Mouse (Mus musculus) kidney, embryonic 15.5 days (tissue): Measurements from ENCODE around the gene Hecw2. TPM values are rescaled to one million over a fixed set of nuclear protein-coding genes. Genes with fewer than 3 reads are reported as not detected.
A peak's percentile ranks its signal among the peaks of the same experiment; 100 is the strongest.

Experiments
- ATAC-seq: fragments of 200-750 bp; cut with Nextera tagmentation; replicated peaks from 2 replicates; pipeline ENCODE4 v1.8.0; 2017; ENCODE audit warnings: moderate TSS enrichment; ENCODE audit not compliant: low FRiP score
- H3K27ac ChIP-seq: fragments of 300-500 bp; sonication (generic); 2 replicates; pipeline ENCODE4 v1.5.1; 2015; ENCODE audit warnings: mild to moderate bottlenecking, inconsistent platforms
- H3K27me3 ChIP-seq: fragments of 300-500 bp; sonication (generic); 2 replicates; pipeline ENCODE4 v1.6.1; 2015; ENCODE audit warnings: inconsistent platforms
- H3K36me3 ChIP-seq: fragments of 300-500 bp; sonication (generic); 2 replicates; pipeline ENCODE4 v1.6.1; 2015; ENCODE audit warnings: inconsistent platforms
- H3K4me1 ChIP-seq: fragments of 300-500 bp; sonication (generic); 2 replicates; pipeline ENCODE4 v1.6.1; 2015; ENCODE audit warnings: inconsistent platforms
- H3K4me2 ChIP-seq: fragments of 300-500 bp; sonication (generic); 2 replicates; pipeline ENCODE4 v1.6.1; 2015; ENCODE audit warnings: moderate library complexity, mild to moderate bottlenecking, inconsistent platforms
- H3K4me3 ChIP-seq: fragments of 300-500 bp; sonication (generic); replicated peaks from 2 replicates; pipeline ENCODE4 v1.5.1; 2015; ENCODE audit warnings: mild to moderate bottlenecking, inconsistent platforms
- H3K9ac ChIP-seq: fragments of 300-500 bp; sonication (generic); 2 replicates; pipeline ENCODE4 v1.6.1; 2015; ENCODE audit warnings: mild to moderate bottlenecking, inconsistent platforms
- H3K9me3 ChIP-seq: fragments of 300-500 bp; sonication (generic); replicated peaks from 2 replicates; pipeline ENCODE4 v1.6.1; 2016; ENCODE audit warnings: inconsistent platforms
- WGBS: fragments of 180-500 bp; shearing (Covaris S2); methylation state at CpG from one replicate; pipeline ENCODE4 v1.1.7; 2015; ENCODE audit warnings: mixed read lengths; 5-methylcytosine and 5-hydroxymethylcytosine counted together
- polyA plus RNA-seq: library from polyadenylated mRNA; unstranded; fragments of >200 nt; fragmentation: Nextera tagmentation; extraction: Ambion mirVana; gene quantifications from 2 replicates; pipeline ENCODE4 v1.2.1, GENCODE M21; 2015

The Hecw2 gene
- polyA plus RNA-seq, 1 experiment from 2014 or later: 3.2 TPM

DNA sequence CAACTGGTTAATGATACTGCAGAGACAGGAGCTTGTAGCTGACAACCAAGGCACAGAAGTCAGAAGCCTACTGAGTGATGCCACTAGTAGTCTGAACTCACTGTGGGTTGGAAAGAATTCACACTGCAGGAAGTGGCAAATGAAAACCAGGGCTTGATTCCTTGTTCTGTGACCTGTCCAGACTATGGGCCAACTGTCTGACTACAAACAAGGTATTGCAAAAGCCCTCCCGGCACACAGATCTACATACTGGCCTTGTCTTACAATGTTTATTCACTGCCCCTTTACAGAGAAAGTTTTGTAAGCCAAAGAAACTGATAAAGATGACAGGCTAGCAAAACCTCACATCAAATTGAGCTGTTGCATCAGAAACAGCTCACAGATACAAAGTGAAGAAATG is 284.7 kb downstream of the Hecw2 start:
- Histone ChIP-seq H3K9me3 (no peaks in the 10 kb centered on the region), H3K9ac (no peak overlapping the region), H3K27ac (no peak overlapping the region), H3K4me1 (no peaks in the 10 kb centered on the region), H3K4me2 (no peak overlapping the region), H3K4me3 (no peak overlapping the region), H3K27me3 (no peaks in the 10 kb centered on the region), H3K36me3 (no peaks in the 10 kb centered on the region)
- 74% methylated on average over 1 of the region's 1 CpGs for WGBS
- ATAC-seq: no peak

DNA sequence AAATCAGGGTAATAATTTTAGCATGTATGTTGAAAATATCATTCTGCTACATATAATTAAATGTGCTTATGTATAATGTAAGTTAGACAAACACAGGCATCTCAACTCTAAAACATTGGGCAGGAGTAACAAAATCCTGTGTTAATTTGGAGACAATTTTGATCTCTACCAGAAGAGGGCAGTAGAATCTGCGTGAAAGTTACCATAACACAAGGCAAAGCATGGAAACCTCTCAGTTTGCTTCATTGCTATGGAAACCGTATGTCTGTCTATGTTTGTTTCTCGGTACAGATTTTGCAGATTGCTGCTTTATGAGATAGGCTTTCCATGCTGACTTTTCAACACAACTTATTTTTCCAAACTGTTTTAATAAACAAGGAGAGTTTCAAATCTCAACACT is 285.9 kb downstream of the Hecw2 start:
- no peaks in the 10 kb centered on the region for H3K9me3 ChIP-seq
- no peaks in the 10 kb centered on the region for H3K36me3 ChIP-seq
- ATAC-seq: 0 out of 2 replicates have a peak, but pooled peaks have one; percentile 40
- no peak overlapping the region for H3K4me3 ChIP-seq
- no peaks in the 10 kb centered on the region for H3K27me3 ChIP-seq
- no peak overlapping the region for H3K4me2 ChIP-seq
- no peak overlapping the region for H3K27ac ChIP-seq
- H3K9ac ChIP-seq: no peak overlapping the region
- 11% methylated on average over 3 of the region's 3 CpGs for WGBS
- H3K4me1 ChIP-seq: no peaks in the 10 kb centered on the region

DNA sequence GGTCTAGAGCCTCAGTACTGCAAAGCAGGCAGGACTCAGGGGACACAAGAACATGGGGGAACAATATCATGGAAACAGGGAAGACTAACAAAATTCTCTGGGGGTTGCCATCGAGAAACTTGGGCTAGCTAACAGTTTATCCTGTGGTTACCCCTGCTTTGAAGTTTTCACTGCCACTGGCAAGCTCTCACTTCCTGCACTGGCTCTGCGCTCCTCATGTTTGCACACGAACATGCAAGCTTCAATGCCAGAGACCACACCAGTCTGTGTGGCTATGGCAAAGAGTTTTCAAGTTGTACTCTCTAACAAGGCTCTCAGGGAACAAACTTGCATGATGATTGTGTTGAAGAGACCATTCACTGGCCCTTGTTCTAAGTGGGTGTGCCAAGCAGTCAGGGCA is 288.8 kb downstream of the Hecw2 start:
- no peak overlapping the region for H3K27ac ChIP-seq
- WGBS: 72% methylated on average over 3 of the region's 3 CpGs

DNA sequence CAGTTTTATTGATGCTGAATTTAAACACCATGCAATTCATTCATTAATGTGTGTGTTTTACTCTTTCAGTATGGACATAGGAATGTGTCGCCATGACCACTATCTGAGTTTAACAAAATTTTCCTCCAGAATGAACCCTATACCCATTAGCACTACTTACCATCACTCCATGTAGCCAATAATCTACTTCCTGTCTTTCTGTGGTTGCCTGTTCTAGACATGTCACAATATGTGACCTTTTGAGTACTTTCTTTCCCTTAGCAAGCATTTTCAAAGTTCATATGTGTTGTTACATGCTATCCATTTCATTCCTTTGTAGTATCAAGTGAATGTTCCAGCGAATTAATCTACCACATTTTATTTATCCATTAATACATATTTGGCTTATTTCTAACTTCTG is 294.6 kb downstream of the Hecw2 start:
- ATAC-seq: no peak
- Histone ChIP-seq H3K36me3 (no peaks in the 10 kb centered on the region), H3K27ac (no peak overlapping the region), H3K4me1 (no peaks in the 10 kb centered on the region), H3K9me3 (no peaks in the 10 kb centered on the region), H3K9ac (no peak overlapping the region), H3K4me3 (no peak overlapping the region), H3K27me3 (no peaks in the 10 kb centered on the region), H3K4me2 (no peak overlapping the region)
- WGBS: 92% methylated on average over 2 of the region's 2 CpGs

More for the DNA sequence above, 288.8 kb downstream of the Hecw2 start:
- no peaks in the 10 kb centered on the region for H3K9me3 ChIP-seq
- ATAC-seq: no peak
- no peaks in the 10 kb centered on the region for H3K4me1 ChIP-seq
- no peaks in the 10 kb centered on the region for H3K27me3 ChIP-seq
- H3K9ac ChIP-seq: no peak overlapping the region
- H3K36me3 ChIP-seq: no peaks in the 10 kb centered on the region
- no peak overlapping the region for H3K4me2 ChIP-seq
- H3K4me3 ChIP-seq: no peak overlapping the region

DNA sequence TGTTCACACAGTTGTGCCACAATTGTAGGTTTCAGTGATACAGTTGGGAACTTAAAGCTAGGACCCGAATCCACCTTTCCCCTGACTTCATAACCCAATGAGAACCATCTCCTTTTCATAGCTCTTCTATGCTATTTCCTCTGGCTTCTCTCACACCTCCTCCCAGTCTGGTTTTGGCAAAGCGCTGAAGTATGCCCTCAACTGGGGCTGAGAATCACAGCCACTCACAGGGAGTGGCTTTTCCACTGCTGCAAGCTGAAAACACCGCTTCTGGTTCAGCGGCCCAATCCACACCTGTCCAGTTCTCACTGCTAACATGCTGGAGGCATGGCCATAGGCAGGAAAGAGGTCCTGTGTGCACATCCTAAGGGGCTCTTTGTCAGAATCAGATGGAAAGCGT is 300.7 kb downstream of the Hecw2 start:
- no peak overlapping the region for H3K4me2 ChIP-seq
- H3K9ac ChIP-seq: no peak overlapping the region
- no peaks in the 10 kb centered on the region for H3K27me3 ChIP-seq
- H3K9me3 ChIP-seq: no peaks in the 10 kb centered on the region
- no peak overlapping the region for H3K27ac ChIP-seq
- 85% methylated on average over 5 of the region's 5 CpGs for WGBS
- H3K4me1 ChIP-seq: peaks cover 5% of the 10 kb centered on the region; the same call in 1 of the 2 replicates
- ATAC-seq: no peak
- H3K36me3 ChIP-seq: no peaks in the 10 kb centered on the region
- H3K4me3 ChIP-seq: no peak overlapping the region

DNA sequence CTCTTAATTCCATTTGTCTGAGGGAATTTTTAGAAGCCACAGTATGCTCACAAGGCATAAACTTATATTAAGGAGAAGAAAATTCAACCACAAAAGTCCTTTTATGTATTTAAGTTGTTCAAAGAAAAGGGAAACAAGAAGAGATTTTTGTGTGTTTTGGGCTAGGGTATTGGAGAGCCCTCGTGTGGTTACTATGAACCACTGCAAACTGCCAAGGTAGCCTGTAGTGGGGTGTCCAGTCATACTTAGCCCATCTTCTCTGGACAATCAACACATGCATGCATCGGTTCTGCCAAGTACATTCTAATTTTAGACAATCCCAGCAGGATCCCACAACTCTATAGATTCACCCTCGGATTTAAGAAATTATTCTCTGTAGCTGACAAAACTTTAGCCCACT is 304.6 kb downstream of the Hecw2 start:
- Histone ChIP-seq H3K4me3 (no peak overlapping the region), H3K36me3 (no peaks in the 10 kb centered on the region)
- no peak for ATAC-seq

DNA sequence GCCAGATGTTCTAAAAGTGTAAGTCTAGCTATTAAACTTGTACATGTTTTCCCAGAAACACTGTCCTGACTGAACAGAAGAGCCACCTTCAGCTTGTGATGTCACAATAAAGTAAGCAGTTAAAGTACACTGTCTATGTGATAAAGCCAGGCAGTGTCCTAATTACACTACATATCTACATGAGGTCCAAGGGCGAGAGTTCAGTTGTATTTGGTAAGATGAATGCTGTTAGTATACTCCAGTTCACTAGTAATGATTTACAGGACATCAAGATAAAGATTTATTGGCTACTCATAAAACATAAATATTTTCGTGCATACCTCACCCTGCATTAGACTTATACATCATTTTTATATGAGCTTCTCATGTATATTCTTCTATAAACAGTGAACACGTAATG is 305.2 kb downstream of the Hecw2 start:
- no peak for ATAC-seq
- Histone ChIP-seq H3K9me3 (no peaks in the 10 kb centered on the region), H3K9ac (no peak overlapping the region), H3K27me3 (no peaks in the 10 kb centered on the region), H3K4me3 (no peak overlapping the region), H3K4me2 (no peak overlapping the region), H3K4me1 (peaks cover 5% of the 10 kb centered on the region; the same call in 1 of the 2 replicates), H3K36me3 (no peaks in the 10 kb centered on the region), H3K27ac (no peak overlapping the region)
- WGBS: 66% methylated on average over 3 of the region's 3 CpGs

More for the DNA sequence above, 304.6 kb downstream of the Hecw2 start:
- Histone ChIP-seq H3K9ac (no peak overlapping the region), H3K9me3 (no peaks in the 10 kb centered on the region), H3K4me2 (no peak overlapping the region), H3K27ac (no peak overlapping the region), H3K4me1 (peaks cover 5% of the 10 kb centered on the region; the same call in 1 of the 2 replicates), H3K27me3 (no peaks in the 10 kb centered on the region)
- 50% methylated on average over 3 of the region's 3 CpGs for WGBS

DNA sequence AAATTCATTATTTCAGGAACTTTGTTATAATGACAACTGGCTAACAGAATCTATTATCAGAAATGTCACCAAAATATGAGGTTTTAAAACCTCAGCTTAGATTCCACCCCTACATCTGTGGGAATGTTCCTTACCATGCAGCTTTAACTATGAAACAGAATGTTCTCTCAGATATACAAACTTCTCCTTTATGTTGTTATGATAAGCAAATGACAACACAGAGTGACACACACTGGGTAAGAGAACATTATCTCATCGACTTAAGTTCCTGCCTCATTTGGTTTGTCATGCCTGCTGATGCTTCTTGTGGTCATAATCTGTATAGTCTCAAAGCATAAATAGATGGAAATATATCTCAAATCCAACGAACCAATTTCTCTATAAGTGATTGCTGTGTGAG is 312.5 kb downstream of the Hecw2 start:
- no peak overlapping the region for H3K9ac ChIP-seq
- H3K4me1 ChIP-seq: no peaks in the 10 kb centered on the region
- H3K9me3 ChIP-seq: no peaks in the 10 kb centered on the region
- H3K4me2 ChIP-seq: no peak overlapping the region
- no peak overlapping the region for H3K4me3 ChIP-seq
- 60% methylated on average over 2 of the region's 2 CpGs for WGBS
- H3K36me3 ChIP-seq: no peaks in the 10 kb centered on the region
- no peak overlapping the region for H3K27ac ChIP-seq
- no peaks in the 10 kb centered on the region for H3K27me3 ChIP-seq
- no peak for ATAC-seq

DNA sequence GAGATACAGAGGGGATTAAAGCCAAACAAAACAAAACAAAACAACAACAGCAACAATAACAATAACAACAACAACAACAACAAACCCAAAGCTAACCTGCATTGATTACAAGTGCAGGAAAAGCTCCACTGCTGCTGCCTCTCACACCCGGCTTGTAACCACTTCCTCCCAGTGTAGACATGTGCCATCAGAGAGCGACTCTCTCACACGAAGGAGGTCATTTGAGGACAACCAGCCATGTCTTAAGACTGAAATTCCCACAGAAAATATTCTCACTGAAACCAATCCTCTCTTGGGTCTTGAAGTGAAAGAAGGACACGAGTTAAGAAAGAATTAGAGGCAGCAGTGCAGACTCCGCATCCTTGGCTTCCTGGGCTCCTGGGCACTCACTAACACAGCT is 319.0 kb downstream of the Hecw2 start:
- Histone ChIP-seq H3K36me3 (no peaks in the 10 kb centered on the region), H3K9ac (no peak overlapping the region), H3K27me3 (no peaks in the 10 kb centered on the region), H3K27ac (no peak overlapping the region), H3K4me1 (no peaks in the 10 kb centered on the region), H3K9me3 (no peaks in the 10 kb centered on the region), H3K4me3 (no peak overlapping the region), H3K4me2 (no peak overlapping the region)
- ATAC-seq: no peak
- WGBS: 85% methylated on average over 5 of the region's 5 CpGs

DNA sequence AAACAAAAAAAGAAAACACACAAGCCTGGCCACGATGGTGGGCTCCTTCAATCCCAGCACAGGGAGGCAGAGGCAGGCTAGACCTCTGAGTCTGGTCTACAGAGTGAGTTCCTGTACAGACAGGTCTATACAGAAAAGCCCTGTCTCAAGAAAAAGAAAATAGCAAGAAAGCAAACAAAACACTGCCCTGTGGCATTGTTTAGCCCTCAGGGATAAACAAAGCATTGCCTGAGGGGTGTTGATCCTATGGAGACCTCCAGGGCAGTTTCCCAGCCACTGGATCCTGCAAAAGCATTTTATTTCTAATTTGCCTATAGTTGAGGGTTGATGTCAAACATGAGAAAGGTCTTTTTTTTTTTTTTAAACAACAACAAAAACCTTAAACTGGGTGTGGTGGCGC is 327.7 kb downstream of the Hecw2 start:
- Histone ChIP-seq H3K27ac (no peak overlapping the region), H3K4me1 (no peaks in the 10 kb centered on the region), H3K27me3 (no peaks in the 10 kb centered on the region), H3K4me3 (no peak overlapping the region), H3K4me2 (no peak overlapping the region), H3K9ac (no peak overlapping the region), H3K36me3 (no peaks in the 10 kb centered on the region), H3K9me3 (no peaks in the 10 kb centered on the region)
- 88% methylated on average over 2 of the region's 2 CpGs for WGBS
- ATAC-seq: no peak

DNA sequence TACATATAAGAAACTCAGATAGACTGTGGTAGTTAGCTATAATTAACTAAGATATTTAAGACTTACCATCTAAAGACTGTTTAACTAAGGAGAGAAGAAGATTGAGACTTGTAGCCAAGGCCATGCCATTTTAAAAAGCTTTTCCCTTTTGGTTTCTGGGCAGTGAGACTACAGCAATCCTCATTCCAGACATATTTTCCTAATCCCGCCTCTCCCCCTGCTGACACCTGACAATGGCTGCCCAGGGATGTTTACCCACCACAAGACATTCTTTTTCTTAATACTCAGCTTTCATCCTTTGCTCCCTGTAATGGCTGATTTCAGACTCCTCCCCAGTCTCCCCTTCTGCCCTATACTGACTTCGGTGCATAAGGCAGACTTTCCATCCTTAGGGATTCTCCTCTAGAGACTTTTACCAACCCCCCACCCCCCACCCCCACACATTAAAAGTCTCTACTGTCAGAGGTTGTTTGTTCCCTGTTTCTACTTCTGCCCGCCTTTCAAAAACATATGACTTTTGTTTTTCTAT is 328.5 kb downstream of the Hecw2 start:
- no peak overlapping the region for H3K9ac ChIP-seq
- H3K4me1 ChIP-seq: no peaks in the 10 kb centered on the region
- H3K4me3 ChIP-seq: no peak overlapping the region
- no peaks in the 10 kb centered on the region for H3K27me3 ChIP-seq
- H3K27ac ChIP-seq: no peak overlapping the region
- WGBS: 41% methylated on average over 3 of the region's 3 CpGs
- no peaks in the 10 kb centered on the region for H3K36me3 ChIP-seq
- no peak for ATAC-seq
- no peaks in the 10 kb centered on the region for H3K9me3 ChIP-seq
- H3K4me2 ChIP-seq: no peak overlapping the region

DNA sequence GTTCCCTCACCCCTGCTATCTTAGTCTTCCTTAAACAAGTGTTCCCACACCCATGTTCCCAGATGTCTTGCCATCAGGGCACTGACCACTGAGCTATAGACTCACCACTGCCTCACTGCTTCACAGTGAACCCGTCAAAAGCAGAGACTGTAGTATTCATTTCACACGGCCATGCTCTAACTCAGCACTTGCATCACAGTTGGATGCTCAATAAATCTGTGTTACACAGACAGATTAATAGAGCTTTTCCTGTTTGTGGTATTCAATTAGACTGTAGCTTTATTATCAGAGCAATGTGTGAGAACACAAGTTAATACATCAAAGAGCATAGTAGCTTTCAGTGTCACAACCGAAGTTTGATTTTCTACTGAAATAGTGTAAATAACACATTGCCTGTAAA is 330.9 kb downstream of the Hecw2 start:
- no peak overlapping the region for H3K4me3 ChIP-seq

DNA sequence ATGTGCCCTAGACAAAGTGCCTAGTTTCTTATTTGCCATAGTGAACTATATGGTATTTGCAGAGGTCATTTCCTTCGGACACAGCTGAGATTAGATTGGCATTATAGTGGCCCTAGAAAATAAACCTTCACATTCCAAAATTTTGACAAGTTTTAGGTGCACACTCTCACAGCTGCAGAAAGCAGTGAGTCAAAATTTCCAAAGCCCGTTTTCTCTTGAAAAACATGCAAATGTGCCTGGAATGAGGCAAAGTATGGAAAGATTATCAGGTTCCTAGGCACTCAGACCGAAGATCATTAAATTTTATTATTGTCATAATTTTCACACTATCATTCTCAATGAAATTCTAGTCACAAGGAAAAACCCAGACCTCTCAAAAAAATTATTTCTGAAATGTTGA is 334.4 kb downstream of the Hecw2 start:
- H3K27me3 ChIP-seq: no peaks in the 10 kb centered on the region
- H3K27ac ChIP-seq: no peak overlapping the region
- H3K4me3 ChIP-seq: no peak overlapping the region
- no peaks in the 10 kb centered on the region for H3K4me1 ChIP-seq
- H3K36me3 ChIP-seq: no peaks in the 10 kb centered on the region
- H3K9me3 ChIP-seq: no peaks in the 10 kb centered on the region
- 83% methylated on average over 3 of the region's 3 CpGs for WGBS
- no peak overlapping the region for H3K9ac ChIP-seq
- H3K4me2 ChIP-seq: no peak overlapping the region
- ATAC-seq: no peak

More for the DNA sequence above, 330.9 kb downstream of the Hecw2 start:
- Histone ChIP-seq H3K4me1 (no peaks in the 10 kb centered on the region), H3K9ac (no peak overlapping the region), H3K4me2 (no peak overlapping the region), H3K36me3 (no peaks in the 10 kb centered on the region), H3K27me3 (no peaks in the 10 kb centered on the region), H3K27ac (no peak overlapping the region), H3K9me3 (no peaks in the 10 kb centered on the region)
- no peak; the same call in 1 of the 2 replicates for ATAC-seq
- WGBS: 46% methylated on average over 3 of the region's 3 CpGs
